Mouse (Mus musculus): ENCODE data around the gene Tmem79. TPM values are rescaled to one million over a fixed set of nuclear protein-coding genes. Genes with fewer than 3 reads are reported as not detected.
A peak's percentile ranks its signal among the peaks of the same experiment; 100 is the strongest.

Gene Tmem79
- polyA plus RNA-seq, 1 experiment, result 8.9 TPM

GRCm38 (mm10) chr3:88331282-88331681 lies 4.7 kb downstream of the Tmem79 start:
- H3K27me3 ChIP-seq (ENCODE audit: control insufficient read depth, insufficient read depth, low read length), result no peaks in the 10 kb centered on the region
- 0 out of 2 replicates have a peak, but pooled peaks cover 9% of the 10 kb centered on the region for H3K36me3 ChIP-seq (ENCODE audit: control insufficient read depth, insufficient read depth, low read length)
- H3K4me3 ChIP-seq (ENCODE audit: control insufficient read depth, insufficient read depth, low read length), result no peak overlapping the region
- no peak overlapping the region for H3K27ac ChIP-seq (ENCODE audit: control insufficient read depth, insufficient read depth, low read length)
- DNase-seq, result peak; percentile 65
- 13% methylated on average over 2 of the region's 2 CpGs for WGBS
- TF ChIP-seq POLR2A (IDR thresholded peaks at IDR 0.05; ENCODE audit: control insufficient read depth, extremely low read depth, insufficient read depth, low read length, poor library complexity), result no peak
- TF ChIP-seq CTCF (IDR thresholded peaks at IDR 0.05; ENCODE audit: borderline replicate concordance, control insufficient read depth, extremely low read depth, insufficient read depth, low read length, poor library complexity), result no peak; the same call in 1 of the 2 replicates
- H3K4me1 ChIP-seq (replicated peaks; ENCODE audit: control insufficient read depth, insufficient read depth, low read length), result peaks cover 2% of the 10 kb centered on the region

GRCm38 (mm10) chr3:88328956-88329355 lies 7.0 kb downstream of the Tmem79 start:
- Histone ChIP-seq H3K36me3 (ENCODE audit: control insufficient read depth, insufficient read depth, low read length) (0 out of 2 replicates have a peak, but pooled peaks cover 9% of the 10 kb centered on the region), H3K4me3 (ENCODE audit: control insufficient read depth, insufficient read depth, low read length) (no peak overlapping the region), H3K27me3 (ENCODE audit: control insufficient read depth, insufficient read depth, low read length) (no peaks in the 10 kb centered on the region), H3K27ac (ENCODE audit: control insufficient read depth, insufficient read depth, low read length) (no peak overlapping the region), H3K4me1 (replicated peaks; ENCODE audit: control insufficient read depth, insufficient read depth, low read length) (peaks cover 12% of the 10 kb centered on the region)
- TF ChIP-seq CTCF (IDR thresholded peaks at IDR 0.05; ENCODE audit: borderline replicate concordance, control insufficient read depth, extremely low read depth, insufficient read depth, low read length, poor library complexity) (no peak), POLR2A (IDR thresholded peaks at IDR 0.05; ENCODE audit: control insufficient read depth, extremely low read depth, insufficient read depth, low read length, poor library complexity) (no peak)
- no peak for DNase-seq
- 91% methylated on average over 5 of the region's 5 CpGs for WGBS

DNA sequence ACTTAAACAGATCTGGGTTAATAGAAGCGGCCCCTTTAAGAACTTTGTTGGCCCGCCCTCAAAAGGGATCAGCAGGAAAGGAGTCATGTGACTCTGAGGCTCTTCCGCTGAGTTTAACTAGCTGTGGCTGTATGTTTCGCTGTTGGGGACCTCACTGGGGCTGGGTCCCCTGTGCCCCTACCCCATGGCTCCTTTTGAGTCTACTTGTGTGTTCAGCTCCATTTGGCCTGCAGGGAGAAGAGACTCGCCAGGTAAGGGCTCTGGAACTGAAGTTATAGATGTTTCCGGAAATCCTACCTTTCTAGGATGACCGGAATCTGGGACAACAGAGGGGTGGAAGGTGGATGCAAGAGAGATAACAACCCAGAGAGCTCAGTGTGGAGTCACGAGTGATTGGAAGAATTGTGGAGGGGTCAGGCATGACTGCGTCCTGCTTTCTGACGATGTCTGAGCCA lies 11.0 kb downstream of the Tmem79 start, which contains the start of gene Glmp:
Gene Glmp (plus strand): TSS at position 73 of the 455 bp plus-strand sequence.
- 2% methylated on average over 10 of the region's 10 CpGs for WGBS
- DNase-seq, result peak; percentile 48
- Histone ChIP-seq H3K4me1 (replicated peaks; ENCODE audit: control insufficient read depth, insufficient read depth, low read length) (peaks cover 12% of the 10 kb centered on the region), H3K4me3 (ENCODE audit: control insufficient read depth, insufficient read depth, low read length) (peak within 1 kb of the TSS; percentile 63), H3K36me3 (ENCODE audit: control insufficient read depth, insufficient read depth, low read length) (peaks cover 35% of the 10 kb centered on the region), H3K27me3 (ENCODE audit: control insufficient read depth, insufficient read depth, low read length) (no peaks in the 10 kb centered on the region), H3K27ac (ENCODE audit: control insufficient read depth, insufficient read depth, low read length) (peak within 1 kb of the TSS; percentile 8; the same call in 1 of the 2 replicates)
- TF ChIP-seq POLR2A (IDR thresholded peaks at IDR 0.05; ENCODE audit: control insufficient read depth, extremely low read depth, insufficient read depth, low read length, poor library complexity) (peak; percentile 52; the same call in 1 of the 2 replicates), CTCF (IDR thresholded peaks at IDR 0.05; ENCODE audit: borderline replicate concordance, control insufficient read depth, extremely low read depth, insufficient read depth, low read length, poor library complexity) (no peak)

- no peak for TF ChIP-seq CTCF (IDR thresholded peaks at IDR 0.05; ENCODE audit: borderline replicate concordance, control insufficient read depth, extremely low read depth, insufficient read depth, low read length, poor library complexity)
- no peak for TF ChIP-seq POLR2A (IDR thresholded peaks at IDR 0.05; ENCODE audit: control insufficient read depth, extremely low read depth, insufficient read depth, low read length, poor library complexity)
- H3K27me3 ChIP-seq (ENCODE audit: control insufficient read depth, insufficient read depth, low read length), result no peaks in the 10 kb centered on the region
- 96% methylated on average over 1 of the region's 1 CpGs for WGBS
- H3K36me3 ChIP-seq (ENCODE audit: control insufficient read depth, insufficient read depth, low read length), result peaks cover 44% of the 10 kb centered on the region
- DNase-seq, result no peak
- no peak overlapping the region for H3K27ac ChIP-seq (ENCODE audit: control insufficient read depth, insufficient read depth, low read length)
- no peak overlapping the region for H3K4me3 ChIP-seq (ENCODE audit: control insufficient read depth, insufficient read depth, low read length)
- peaks cover 3% of the 10 kb centered on the region for H3K4me1 ChIP-seq (replicated peaks; ENCODE audit: control insufficient read depth, insufficient read depth, low read length)
Observed at GRCm38 (mm10) chr3:88299172-88299571, 36.8 kb downstream of the Tmem79 start.

- WGBS, result under 1% methylated on average over 30 of the region's 30 CpGs
- H3K27ac ChIP-seq (ENCODE audit: control insufficient read depth, insufficient read depth, low read length), result peak overlapping the region; percentile 80
- peaks cover 3% of the 10 kb centered on the region for H3K4me1 ChIP-seq (replicated peaks; ENCODE audit: control insufficient read depth, insufficient read depth, low read length)
- TF ChIP-seq POLR2A (IDR thresholded peaks at IDR 0.05; ENCODE audit: control insufficient read depth, extremely low read depth, insufficient read depth, low read length, poor library complexity) (no peak), CTCF (IDR thresholded peaks at IDR 0.05; ENCODE audit: borderline replicate concordance, control insufficient read depth, extremely low read depth, insufficient read depth, low read length, poor library complexity) (no peak)
- DNase-seq, result no peak
- peak overlapping the region; percentile 83 for H3K4me3 ChIP-seq (ENCODE audit: control insufficient read depth, insufficient read depth, low read length)
- H3K36me3 ChIP-seq (ENCODE audit: control insufficient read depth, insufficient read depth, low read length), result peaks cover 28% of the 10 kb centered on the region
- no peaks in the 10 kb centered on the region for H3K27me3 ChIP-seq (ENCODE audit: control insufficient read depth, insufficient read depth, low read length)
Observed at GRCm38 (mm10) chr3:88297321-88297851, 38.6 kb downstream of the Tmem79 start.

GRCm38 (mm10) chr3:88296561-88297318 lies 39.2 kb downstream of the Tmem79 start, which contains the start of the genes Tsacc and Cct3:
TSS of gene Tsacc (minus strand) at chr3:88296999.
TSS of gene Cct3 (plus strand) at chr3:88297116.
- Histone ChIP-seq H3K36me3 (ENCODE audit: control insufficient read depth, insufficient read depth, low read length) (peaks cover 21% of the 10 kb centered on the region), H3K4me1 (replicated peaks; ENCODE audit: control insufficient read depth, insufficient read depth, low read length) (peaks cover 3% of the 10 kb centered on the region), H3K27ac (ENCODE audit: control insufficient read depth, insufficient read depth, low read length) (peak within 1 kb of the TSS; percentile 90), H3K4me3 (ENCODE audit: control insufficient read depth, insufficient read depth, low read length) (peak within 1 kb of the TSS; percentile 83), H3K27me3 (ENCODE audit: control insufficient read depth, insufficient read depth, low read length) (no peaks in the 10 kb centered on the region)
- TF ChIP-seq POLR2A (IDR thresholded peaks at IDR 0.05; ENCODE audit: control insufficient read depth, extremely low read depth, insufficient read depth, low read length, poor library complexity) (peak; percentile 65), CTCF (IDR thresholded peaks at IDR 0.05; ENCODE audit: borderline replicate concordance, control insufficient read depth, extremely low read depth, insufficient read depth, low read length, poor library complexity) (no peak)
- peak; percentile 93 for DNase-seq
- WGBS, result under 1% methylated on average over 44 of the region's 44 CpGs
